Mouse (Mus musculus): ENCODE results near the gene Smtnl1.

The Smtnl1 gene

DNA sequence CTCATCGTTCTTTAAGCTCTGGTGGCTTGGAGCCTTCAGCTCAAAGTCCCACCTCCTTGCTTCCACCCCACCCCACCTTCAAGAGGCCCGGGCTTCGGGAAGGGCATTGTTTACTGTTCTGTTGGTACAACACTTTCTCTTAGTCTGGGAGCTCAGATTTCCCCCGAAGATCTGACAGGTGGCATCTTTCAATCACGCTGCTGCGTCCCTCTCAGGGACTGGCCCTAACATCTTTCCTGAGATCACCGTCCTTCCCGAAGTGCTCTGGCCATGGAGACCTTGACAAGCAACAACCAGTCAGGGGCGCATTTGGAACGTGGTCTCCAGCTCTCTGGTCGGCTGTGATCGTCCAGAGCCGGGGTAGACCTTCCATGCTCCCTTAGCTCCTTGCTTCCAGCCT is at the start of gene Smtnl1:
Gene Smtnl1 (minus strand): TSS at position 101 of the 400 bp plus-strand sequence.
- no peak for DNase-seq (ENCODE audit: low spot score in 2 of 2)

DNA sequence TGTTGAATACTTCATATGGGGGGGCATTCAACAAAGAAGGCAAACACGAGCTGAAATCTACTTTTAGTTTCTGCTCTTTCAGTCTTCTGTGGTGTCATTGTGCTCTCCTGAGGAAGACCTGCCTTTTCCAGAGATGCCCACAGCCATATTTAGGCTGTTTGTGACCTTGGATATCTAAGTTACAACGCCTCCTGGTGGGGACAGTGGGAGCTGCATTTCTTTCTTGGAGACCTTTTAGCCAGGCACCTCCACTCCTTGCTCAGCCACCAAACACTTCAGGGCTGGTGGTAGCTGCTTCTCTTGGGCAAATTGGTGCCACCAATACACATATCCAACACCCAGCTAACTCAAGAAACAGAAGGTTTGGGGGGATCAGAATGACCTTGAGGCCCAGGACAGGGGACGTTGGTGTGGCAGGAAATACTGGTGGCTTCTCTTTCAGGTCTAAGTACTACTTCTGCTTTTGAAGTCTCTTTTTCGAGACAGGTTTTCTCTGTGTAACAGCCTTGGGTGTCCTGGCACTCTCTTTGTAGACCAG is 48.2 kb upstream of the Smtnl1 start:
- DNase-seq (ENCODE audit: low spot score in 2 of 2), result no peak

DNA sequence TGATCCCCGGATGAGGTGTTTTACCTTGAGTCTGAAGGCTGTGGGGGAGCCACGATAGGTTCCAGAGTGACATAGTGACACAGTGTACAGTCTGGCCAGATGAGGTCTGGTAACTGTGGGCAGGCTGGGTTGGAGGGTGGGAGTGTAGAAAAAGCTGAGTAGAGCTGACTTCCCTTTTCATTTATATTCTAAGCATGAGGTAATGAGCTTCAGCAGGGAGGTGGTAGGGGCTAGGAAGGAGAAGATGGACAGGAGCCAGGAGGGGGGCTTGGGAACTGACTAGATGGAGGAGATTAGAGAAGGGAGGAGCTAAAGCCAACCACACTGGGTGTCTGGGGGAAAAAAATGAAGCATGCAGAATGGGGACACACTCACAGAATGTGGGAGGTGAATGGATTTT is 46.5 kb upstream of the Smtnl1 start:
- DNase-seq (ENCODE audit: low spot score in 2 of 2), result no peak

DNA sequence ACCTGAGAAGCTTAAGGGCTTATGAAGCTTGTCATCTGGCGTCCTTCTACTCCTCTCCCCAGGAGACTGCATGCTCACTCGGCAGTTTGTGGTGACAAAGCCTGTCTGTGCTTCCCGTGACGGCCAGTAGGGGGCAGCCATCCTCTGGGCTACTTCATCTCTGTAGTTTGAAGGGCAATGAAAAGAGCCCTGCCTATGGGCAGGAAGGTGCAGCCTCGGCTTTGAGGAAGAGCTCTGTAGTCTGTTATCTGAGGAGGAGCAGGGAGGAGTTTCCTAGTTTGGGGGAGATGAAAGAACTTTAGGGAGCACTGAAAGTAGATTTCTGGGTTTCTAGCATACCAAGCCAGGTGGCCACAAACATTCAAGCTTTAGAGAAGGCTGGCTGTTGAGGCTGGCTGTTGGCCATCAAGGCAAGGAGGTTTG is 46.1 kb upstream of the Smtnl1 start:
- DNase-seq (ENCODE audit: low spot score in 2 of 2), result peak; percentile 68 to 72

DNA sequence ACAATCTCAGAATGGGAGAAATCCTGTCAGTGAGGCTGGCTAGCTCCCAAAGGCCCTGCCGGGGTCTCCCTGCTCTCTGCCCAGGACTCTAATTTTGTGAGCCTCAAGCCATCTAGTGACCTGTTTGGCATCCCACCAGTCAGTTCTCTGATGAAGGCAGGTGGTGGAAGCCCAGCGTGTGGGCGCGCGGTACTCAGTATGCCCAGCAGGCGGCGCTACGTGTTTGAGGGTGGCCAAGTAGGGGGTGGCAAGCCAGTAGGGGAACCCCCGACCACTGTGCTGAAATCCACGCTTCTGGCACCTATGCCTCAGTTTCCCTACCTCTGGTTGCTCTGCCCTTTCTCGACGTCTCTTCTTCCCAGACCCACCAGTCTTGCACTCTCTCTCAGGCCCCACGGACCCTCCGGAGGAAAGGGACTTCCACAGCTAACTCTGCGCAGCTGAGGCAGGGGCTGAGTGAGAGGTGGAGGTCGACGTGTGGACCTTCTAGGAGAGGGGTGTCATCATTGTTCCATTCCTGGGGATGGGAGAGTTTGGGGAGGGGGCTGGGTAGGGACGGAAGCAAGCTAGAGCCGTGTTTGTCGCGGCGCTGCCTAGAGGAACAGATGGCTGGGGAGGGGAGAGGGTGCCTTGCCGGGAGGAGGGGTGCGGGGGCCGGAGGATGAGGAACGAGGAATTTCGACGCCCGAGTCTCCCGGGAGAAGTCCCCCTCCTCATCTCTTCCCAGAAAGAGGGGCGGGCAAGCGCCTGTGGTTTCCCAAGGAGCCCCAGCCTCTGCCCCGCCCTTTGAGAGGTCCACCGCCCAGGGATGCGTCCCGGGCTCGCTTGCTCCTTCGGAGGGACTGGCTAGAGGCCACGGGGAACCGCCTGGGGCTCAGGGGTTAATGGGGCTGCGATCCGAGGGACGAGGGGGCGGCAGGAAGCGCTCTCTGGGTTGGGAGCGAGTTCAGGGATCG is 43.4 kb upstream of the Smtnl1 start:
- DNase-seq (ENCODE audit: low spot score in 2 of 2), result peak in 1 of 2 experiments; percentile 52

DNA sequence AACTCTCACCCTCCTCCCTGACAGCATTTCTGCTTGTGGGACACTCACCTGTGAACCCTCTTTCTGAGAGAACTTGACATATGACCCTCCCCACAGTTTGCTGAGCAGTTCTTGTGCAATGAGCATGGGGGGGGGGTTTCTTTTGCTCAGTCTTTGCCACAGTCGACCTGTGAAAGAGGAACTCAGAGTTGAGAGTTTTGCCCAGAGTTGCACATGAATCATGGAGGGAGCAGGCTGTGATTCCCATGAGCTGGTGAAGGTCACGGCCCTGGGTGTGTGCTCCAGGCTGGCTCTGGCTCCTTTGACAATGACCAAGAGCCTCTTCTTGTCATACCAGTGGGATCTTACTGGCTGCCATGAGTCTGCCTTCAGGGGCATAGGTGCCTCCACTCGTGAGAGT is 39.8 kb upstream of the Smtnl1 start:
- no peak for DNase-seq (ENCODE audit: low spot score in 2 of 2)

DNA sequence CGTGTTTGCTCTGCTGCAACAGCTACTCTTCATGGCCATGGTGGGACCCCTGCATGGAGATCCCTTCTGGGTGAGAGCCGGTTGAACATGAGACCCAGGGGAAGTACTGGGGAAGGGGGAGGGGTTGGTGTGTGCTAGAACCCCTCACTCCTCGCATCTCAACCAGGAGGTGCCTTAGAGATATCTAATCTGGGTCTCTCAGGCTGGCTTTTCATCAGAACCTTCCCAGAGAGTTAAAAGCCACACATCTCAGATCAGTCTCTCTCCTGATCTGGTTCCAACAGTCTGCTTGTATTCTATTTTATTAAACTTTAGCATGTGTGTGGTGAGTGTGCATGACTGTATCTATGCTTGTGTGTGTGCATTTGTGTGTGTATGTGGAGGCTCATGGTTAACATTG is 39.0 kb upstream of the Smtnl1 start:
- DNase-seq (ENCODE audit: low spot score in 2 of 2), result no peak

DNA sequence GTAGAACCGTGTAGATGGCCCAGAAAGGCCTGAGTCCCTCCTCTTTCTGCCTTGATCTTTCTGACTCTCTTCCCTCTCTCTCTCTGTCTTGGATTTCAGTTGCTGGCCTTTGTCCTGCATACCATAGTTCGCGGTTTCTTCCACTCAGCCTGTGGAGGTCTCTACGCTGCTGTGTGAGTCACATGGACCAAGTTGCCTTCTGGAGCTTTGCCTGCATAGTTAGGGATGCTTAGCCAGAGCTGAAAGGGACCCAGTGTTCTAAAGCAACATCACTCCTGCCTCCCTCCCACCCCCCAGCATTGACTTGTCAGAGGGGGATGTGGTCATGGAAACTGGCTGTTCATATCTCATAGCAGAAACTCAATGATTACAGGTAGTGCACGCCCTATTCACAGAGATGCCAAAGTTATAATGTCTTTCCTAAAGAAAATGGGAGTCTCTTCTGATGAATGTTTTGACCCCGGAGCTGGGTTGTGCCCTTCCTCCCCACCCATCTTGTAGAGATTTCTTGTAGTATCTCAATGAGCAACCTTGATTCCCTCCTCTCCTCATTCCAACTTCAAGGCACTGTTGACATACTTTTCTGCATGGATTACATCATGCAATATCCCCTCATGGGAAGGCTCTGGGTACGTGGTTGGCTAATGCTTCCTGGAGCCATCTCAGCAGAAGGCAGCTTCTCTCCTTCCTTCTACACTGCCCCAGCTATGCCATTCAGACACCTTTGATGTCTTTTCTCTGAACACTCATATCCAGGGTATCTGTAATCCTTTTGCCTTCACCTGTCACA is 37.7 kb upstream of the Smtnl1 start:
- no peak for DNase-seq (ENCODE audit: low spot score in 2 of 2)

DNA sequence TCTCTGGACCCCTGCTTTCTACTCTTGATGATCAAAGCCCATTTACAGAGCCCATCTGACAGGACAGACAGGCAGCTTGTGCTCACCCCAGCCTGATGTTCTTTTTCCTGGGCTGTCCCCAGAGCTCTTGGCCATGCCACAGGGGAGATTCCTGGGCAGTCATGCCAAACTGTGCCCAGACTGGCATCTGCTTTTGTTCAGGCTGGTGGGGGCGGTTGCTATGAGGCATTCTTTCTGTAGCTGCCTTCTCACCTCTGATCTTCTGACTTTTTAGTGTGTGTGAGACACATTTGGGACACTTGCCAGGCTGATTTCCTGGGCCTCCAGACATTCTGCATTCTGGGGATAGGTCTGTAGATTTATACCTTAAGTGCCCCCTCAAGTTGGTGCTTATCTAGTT is 36.1 kb upstream of the Smtnl1 start:
- DNase-seq (ENCODE audit: low spot score in 2 of 2), result no peak

DNA sequence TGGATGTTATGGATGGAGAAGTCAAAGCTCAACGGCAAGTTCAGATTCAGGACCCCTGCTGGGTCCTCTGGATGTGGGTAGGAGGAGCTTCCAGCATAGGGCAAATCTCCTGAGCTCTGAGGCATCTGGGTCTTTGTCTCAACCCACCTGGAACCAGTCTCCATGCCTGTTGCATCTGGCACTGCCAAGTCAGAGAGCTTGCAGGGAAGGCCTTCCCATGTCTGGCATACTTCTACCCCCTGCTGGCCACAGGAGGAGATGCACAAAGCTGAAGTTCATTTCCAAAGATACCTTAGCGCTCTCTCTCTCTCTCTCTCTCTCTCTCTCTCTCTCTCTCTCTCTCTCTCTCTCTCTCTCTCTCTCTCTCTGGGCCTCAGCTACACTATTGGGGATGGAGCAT is 33.3 kb upstream of the Smtnl1 start:
- no peak for DNase-seq (ENCODE audit: low spot score in 2 of 2)

DNA sequence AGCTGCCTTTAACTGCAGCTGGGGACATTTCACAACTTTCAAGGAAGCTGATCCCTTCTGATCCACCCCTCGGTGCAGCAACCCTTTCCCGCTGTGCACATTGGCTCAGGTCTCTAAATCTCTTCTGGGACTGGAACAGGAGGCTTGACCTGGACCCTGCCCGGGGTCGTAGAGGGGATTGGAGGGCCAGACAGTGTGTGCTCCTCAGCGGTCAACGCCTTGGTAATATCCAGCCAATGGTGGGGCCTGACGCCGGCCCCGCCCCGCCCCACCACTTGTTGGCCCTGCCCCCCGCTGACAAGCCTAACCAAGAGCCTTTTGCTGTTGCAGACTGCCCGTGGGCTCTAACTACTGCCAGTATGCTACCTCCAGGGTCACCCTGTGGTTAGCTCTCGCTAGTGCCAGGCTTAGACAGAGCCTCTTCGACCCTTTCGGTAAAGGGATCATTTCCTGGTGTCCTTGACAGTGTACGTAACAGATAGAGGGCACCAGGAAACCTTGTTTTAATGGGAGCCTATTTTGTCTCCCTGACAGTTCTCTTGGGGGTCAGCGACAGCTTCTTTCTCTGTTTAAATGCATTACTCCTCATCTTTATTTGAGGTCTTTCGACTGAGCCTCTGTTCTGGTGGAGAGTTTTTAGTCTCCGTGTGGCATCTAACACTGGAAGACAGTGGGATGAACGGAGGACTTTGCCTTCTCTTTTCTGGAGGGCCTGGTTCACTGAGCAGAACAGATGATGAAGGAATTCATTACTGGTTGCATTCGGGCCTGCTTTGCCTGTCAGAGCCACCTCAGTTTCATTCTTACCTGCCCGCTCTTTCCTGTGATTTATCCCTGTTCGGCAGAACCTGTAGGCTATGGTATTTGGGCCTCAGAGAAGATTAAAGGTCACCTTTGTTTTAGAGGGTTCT is 28.9 kb upstream of the Smtnl1 start:
- no peak for DNase-seq (ENCODE audit: low spot score in 2 of 2)

DNA sequence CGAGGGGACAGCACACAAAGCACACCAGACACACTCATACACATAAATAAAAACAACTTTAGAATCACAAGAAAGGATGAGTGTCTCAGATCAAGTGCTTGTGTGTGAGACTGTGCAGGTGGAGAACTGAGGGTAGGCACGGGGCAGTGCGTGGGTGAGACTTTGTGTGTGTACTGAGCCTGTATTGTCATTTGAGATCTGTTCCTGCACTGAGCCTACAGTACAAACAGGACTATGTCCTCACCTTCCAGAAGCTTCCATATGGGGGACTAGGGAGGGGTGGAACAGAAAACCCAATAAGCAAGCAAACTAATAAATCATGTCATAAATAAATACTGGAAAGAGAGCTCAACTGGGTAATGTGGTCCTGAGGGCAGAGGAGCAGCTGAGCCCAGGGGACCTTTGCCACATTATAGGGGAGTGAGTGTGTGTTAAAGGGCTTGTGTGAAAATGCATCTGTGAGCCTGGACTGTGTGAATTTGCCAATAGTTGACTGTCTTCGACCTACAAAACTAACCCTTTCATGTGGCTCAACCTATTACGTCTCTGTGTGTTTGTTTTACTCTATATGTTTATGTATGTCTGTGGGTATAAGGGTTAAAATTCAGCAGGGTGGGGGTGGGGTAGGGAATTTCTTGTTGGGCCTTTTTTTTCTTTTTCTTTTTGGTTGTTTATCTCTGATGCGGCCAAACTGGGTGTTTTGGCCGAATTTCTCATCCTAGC is 28.1 kb upstream of the Smtnl1 start:
- DNase-seq (ENCODE audit: low spot score in 2 of 2), result no peak

DNA sequence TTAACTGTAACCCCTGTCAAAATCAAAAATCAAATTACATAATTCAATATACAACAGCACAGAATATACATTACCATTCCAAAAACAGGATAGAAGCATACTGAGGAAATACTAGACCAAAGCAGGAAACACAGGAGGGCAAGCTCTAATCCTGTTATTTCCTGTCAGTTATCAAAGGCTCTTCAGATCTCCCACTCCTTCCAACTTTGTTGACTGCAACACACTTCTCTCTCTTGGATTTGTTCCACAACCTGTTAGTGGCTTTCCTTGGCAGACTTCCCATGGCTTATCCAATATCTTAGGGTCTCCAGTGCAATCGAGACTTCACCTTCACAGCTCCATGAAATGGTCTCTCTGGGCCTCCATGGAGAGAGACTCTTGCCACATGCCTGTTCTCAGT is 22.8 kb upstream of the Smtnl1 start:
- no peak for DNase-seq (ENCODE audit: low spot score in 2 of 2)

DNA sequence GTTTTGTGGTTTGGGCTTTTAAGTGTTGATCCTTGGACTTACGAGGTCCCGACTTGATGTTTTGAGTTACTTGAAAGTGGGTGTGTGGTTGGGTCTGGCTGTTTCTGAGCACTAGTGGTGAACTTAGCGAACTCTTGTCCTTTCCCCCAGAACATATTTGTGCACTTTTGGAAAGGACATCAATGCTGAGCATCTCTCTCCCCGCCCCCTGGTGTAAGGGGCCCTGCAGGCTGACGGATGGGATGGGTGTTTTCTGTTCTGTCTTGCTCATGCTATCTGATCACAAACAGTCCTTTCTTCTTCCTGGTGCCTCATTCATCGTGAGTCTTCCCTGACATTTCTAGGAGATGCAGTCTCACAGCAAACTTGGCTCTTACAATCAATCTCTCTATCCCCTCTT is 21.2 kb upstream of the Smtnl1 start:
- no peak for DNase-seq (ENCODE audit: low spot score in 2 of 2)

DNA sequence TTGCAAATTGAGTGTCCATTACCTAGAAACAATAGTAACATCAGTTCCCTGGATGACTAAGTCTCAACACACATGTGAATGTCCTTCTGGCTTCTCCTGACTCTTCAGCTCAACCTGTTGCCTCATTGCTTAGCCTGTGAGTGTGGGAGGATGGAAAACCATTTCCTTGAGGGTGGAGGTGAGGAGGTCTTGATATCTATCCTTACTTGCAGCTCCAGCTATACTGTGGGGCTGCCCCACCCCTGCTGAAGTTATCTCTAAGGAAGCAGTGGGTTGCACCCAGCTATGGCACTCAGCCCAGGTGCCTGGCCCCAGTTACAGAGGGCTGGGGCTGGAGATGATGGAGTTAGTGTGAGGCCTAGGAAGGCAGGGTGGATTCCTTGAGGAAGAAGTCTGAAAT is 19.5 kb upstream of the Smtnl1 start:
- DNase-seq (ENCODE audit: low spot score in 2 of 2), result no peak

DNA sequence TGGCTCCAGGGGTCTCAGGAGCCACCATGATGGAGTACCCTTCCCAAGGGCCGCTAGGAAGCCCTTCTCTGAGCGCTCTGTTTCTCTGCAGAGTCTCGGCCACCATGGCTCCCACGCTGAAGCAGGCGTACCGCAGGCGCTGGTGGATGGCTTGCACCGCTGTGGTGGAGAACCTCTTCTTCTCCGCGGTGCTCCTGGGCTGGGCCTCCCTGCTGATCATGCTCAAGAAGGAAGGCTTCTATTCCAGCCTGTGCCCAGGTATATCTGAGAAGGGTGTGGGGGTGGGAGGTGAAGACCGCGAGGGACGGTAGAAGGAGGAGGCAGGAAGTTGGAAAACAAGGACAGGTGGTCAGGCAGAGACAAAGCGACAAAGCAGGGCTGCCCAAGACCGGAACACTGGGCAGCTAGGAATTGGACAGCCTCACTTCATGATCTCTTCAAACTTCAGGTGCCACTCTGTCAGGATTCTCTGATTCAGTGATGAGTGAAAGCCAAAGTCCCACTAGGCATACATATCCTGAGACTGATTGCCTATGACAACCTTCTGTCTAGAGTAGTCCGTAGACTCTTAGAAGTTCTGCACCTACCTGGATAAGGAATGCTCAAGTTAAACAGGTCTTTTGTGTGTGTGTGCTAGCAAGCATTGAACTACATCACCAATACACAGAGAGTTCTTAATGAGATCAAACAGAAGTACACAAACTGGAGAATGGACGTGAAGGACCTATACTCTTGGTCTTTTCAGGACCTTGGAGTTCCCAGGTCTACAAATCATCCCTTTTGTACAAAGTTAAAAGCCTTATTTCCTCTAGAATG is 18.5 kb upstream of the Smtnl1 start:
- DNase-seq (ENCODE audit: low spot score in 2 of 2), result no peak

DNA sequence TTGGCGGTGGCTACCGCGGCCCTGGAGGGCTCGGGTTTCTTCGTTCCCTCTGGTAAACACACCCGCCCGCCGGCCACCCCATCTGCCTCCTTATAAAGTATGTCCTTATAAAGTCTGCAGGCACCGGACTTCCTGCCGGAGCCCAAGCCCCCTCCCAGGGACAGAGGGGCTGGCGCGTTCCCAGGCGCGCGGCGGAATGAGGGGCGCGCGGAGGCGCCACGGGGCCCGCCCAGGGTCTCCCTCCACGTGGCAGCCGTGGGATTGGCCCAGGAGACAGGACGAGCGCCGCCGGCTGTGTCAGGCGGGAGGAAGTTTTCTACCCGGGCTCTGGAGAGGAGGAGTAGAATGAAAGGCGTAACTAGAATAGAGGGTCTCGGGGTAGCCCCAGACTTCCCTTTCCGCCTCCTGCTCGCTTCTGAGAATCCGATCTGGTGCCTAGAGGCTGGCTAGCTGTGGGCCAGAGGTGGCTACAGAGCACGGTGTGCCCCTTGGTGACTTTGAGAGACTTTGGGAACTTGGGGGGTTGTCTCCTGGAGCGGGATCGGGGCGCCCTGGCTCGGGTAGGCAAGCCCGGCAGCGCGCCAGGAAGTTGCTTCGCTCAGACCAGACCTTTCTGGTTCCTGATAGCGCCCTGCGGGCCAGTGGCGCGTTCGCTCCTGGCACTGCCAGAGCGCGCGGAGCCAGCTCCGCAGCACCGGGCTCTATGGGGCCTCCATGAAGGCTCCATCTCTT is 17.7 kb upstream of the Smtnl1 start:
- DNase-seq (ENCODE audit: low spot score in 2 of 2), result no peak

DNA sequence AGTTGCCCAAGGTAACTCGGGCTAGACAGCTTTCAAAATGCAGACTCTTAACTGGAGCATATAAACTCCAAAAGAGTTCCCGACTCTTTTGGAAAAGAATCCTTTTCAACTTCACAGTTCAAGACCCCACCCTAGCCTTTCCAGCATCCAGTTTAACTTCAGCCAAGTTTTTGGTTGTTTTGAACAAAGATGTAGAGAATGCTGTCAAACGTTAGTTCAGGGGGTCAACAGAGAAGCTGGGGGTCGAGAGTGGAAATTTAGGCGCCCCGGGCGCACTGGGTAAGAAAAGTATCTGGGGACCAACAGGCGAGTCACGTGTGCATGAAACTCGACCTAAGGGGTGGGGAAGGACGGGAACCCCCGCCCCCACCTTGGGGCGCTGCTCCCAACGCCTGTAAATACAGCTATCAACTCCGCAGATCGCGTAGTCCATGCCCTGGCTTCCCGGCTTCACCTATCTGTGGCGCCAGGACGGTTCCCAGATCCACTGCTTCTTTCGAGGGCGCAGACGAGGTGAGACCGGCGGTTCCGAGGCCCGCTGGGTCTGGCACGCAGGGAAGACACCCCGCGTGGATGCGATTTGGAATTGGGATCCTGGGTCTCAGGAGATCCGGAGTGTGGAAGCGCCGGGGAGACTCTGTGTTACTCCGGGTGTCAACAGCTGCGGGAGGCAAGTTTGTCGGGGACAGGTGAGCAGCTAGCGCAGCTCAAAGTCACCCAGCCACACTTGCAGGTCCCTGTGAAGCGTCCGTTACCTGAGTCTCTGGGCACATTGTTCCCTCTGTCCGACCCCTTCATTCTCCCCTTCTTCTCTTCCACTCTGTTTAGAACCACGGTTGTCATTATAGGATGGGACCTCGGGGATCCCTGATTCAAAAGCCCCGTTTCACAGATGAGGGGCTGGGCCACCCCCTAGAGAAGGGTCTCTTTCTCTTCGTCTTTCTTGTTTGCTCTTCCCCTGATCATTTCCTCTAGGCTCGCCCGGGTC is 16.8 kb upstream of the Smtnl1 start:
- DNase-seq (ENCODE audit: low spot score in 2 of 2), result no peak

Measured in frontal cortex, postnatal 14 days (tissue).